Mouse (Mus musculus): ENCODE data around the gene Cyp4f14. TPM values are rescaled to one million over a fixed set of nuclear protein-coding genes. Genes with fewer than 3 reads are reported as not detected.
A peak's percentile ranks its signal among the peaks of the same experiment; 100 is the strongest.

Gene Cyp4f14
- polyA plus RNA-seq, 2 experiments, result not detected

- 77% methylated on average over 4 of the region's 4 CpGs for WGBS
These were observed 22.7 kb upstream of the Cyp4f14 start for GRCm38 (mm10) chr17:32939831-32940230.

GRCm38 (mm10) chr17:32927803-32928202 is 10.7 kb upstream of the Cyp4f14 start:
- H3K4me1 ChIP-seq (ENCODE audit: control insufficient read depth, insufficient read depth, low read length), result peaks cover 3% of the 10 kb centered on the region; the same call in 1 of the 2 replicates
- WGBS, result 87% methylated on average over 5 of the region's 5 CpGs
- no peak for ATAC-seq (ENCODE audit: low FRiP score, low read depth)
- H3K27ac ChIP-seq (replicated peaks; ENCODE audit: low read depth, low read length), result no peak overlapping the region
- DNase-seq (ENCODE audit: low spot score), result no peak
- H3K4me3 ChIP-seq (replicated peaks; ENCODE audit: low read length), result no peak overlapping the region
- H3K36me3 ChIP-seq (ENCODE audit: control insufficient read depth, insufficient read depth, low read length), result no peaks in the 10 kb centered on the region
- no peak for TF ChIP-seq POLR2A (IDR thresholded peaks at IDR 0.05; ENCODE audit: borderline replicate concordance, extremely low read depth, insufficient read depth, insufficient read length)
- H3K4me2 ChIP-seq (replicated peaks; ENCODE audit: low read depth, low read length, severe bottlenecking), result no peak overlapping the region
- H3K9me3 ChIP-seq (ENCODE audit: control insufficient read depth, low read length), result no peaks in the 10 kb centered on the region
- H3K27me3 ChIP-seq (ENCODE audit: control insufficient read depth, insufficient read depth, low read length), result no peaks in the 10 kb centered on the region
- H3K9ac ChIP-seq (ENCODE audit: low read depth, low read length, severe bottlenecking), result no peak overlapping the region

More at GRCm38 (mm10) chr17:32939831-32940230, 22.7 kb upstream of the Cyp4f14 start:
- Histone ChIP-seq H3K27ac (replicated peaks; ENCODE audit: low read depth, low read length) (no peak overlapping the region), H3K27me3 (ENCODE audit: control insufficient read depth, insufficient read depth, low read length) (no peaks in the 10 kb centered on the region), H3K4me2 (replicated peaks; ENCODE audit: low read depth, low read length, severe bottlenecking) (no peak overlapping the region), H3K4me1 (ENCODE audit: control insufficient read depth, insufficient read depth, low read length) (no peaks in the 10 kb centered on the region), H3K4me3 (replicated peaks; ENCODE audit: low read length) (no peak overlapping the region), H3K9ac (ENCODE audit: low read depth, low read length, severe bottlenecking) (no peak overlapping the region), H3K36me3 (ENCODE audit: control insufficient read depth, insufficient read depth, low read length) (no peaks in the 10 kb centered on the region), H3K9me3 (ENCODE audit: control insufficient read depth, low read length) (no peaks in the 10 kb centered on the region)
- no peak for DNase-seq (ENCODE audit: low spot score)
- TF ChIP-seq POLR2A (IDR thresholded peaks at IDR 0.05; ENCODE audit: borderline replicate concordance, extremely low read depth, insufficient read depth, insufficient read length), result no peak
- no peak for ATAC-seq (ENCODE audit: low FRiP score, low read depth)

DNA sequence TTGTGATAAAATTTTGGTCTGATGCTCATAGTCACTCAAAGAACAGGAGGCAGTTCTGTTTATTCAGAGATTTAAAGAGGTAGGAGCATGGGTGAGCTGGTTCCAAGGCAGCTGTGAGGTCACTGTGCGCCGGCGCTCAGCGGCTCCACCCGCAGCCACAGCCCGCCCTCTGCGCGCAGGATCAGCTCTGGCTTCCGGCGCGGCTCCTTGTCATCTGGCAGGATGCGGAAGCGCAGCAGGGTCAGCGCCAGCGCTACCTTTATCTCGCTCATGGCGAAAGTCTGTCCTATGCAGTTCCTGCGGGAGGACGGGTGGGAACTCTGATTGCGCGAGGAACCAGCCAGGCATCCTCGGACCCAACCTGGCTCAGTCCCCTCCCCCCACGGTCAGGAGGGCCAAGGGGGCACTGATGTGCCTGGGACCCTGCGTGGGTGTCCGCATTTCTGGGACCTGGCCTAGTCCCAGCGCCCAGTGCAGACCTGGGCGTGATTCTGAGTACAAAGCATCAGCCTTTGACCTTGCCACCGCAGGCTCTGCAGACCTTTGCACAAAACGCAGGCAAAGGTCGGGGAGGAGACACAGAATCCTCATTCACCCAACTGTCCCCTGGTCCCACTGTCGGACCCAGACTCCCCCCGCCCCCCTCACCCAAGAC is 7.6 kb upstream of the Cyp4f14 start:
- 15% methylated on average over 29 of the region's 32 CpGs for WGBS
- peaks cover 3% of the 10 kb centered on the region; the same call in 1 of the 2 replicates for H3K4me1 ChIP-seq (ENCODE audit: control insufficient read depth, insufficient read depth, low read length)
- H3K27me3 ChIP-seq (ENCODE audit: control insufficient read depth, insufficient read depth, low read length), result no peaks in the 10 kb centered on the region
- peak overlapping the region; percentile 72 for H3K4me2 ChIP-seq (replicated peaks; ENCODE audit: low read depth, low read length, severe bottlenecking)
- H3K4me3 ChIP-seq (replicated peaks; ENCODE audit: low read length), result peak overlapping the region; percentile 47
- 0 out of 2 replicates have a peak overlapping the region, but pooled peaks have one; percentile 38 for H3K27ac ChIP-seq (replicated peaks; ENCODE audit: low read depth, low read length)
- no peaks in the 10 kb centered on the region for H3K36me3 ChIP-seq (ENCODE audit: control insufficient read depth, insufficient read depth, low read length)
- DNase-seq (ENCODE audit: low spot score), result peak; percentile 74
- H3K9me3 ChIP-seq (ENCODE audit: control insufficient read depth, low read length), result peaks cover 3% of the 10 kb centered on the region; the same call in 1 of the 2 replicates
- no peak for TF ChIP-seq POLR2A (IDR thresholded peaks at IDR 0.05; ENCODE audit: borderline replicate concordance, extremely low read depth, insufficient read depth, insufficient read length)
- ATAC-seq (ENCODE audit: low FRiP score, low read depth), result peak; percentile 93
- peak overlapping the region; percentile 70 for H3K9ac ChIP-seq (ENCODE audit: low read depth, low read length, severe bottlenecking)

DNA sequence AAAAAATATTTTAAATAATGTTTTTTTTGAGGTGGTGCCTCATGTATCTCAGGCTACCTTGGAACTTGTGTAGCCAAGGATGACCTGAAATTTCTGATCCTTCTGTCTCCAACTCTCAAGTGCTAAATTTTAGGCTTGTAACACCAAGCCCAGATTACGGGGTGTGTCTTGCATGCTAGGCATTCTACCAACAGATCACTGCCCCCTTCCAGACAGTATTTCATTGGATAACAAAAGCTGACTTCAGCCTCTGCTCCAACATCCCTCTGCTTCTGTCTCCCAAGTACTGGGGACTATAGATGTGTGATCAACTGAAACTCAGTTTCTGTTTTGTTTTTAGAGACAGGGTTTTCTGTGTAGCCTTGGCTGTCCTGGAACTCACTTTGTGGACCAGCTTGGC is 6.5 kb upstream of the Cyp4f14 start:
- 94% methylated on average over 1 of the region's 1 CpGs for WGBS
- TF ChIP-seq POLR2A (IDR thresholded peaks at IDR 0.05; ENCODE audit: borderline replicate concordance, extremely low read depth, insufficient read depth, insufficient read length), result no peak

GRCm38 (mm10) chr17:32919123-32919522 is 2.0 kb upstream of the Cyp4f14 start:
- Histone ChIP-seq H3K27ac (replicated peaks; ENCODE audit: low read depth, low read length) (no peak overlapping the region), H3K4me2 (replicated peaks; ENCODE audit: low read depth, low read length, severe bottlenecking) (no peak overlapping the region), H3K4me1 (ENCODE audit: control insufficient read depth, insufficient read depth, low read length) (no peaks in the 10 kb centered on the region), H3K27me3 (ENCODE audit: control insufficient read depth, insufficient read depth, low read length) (no peaks in the 10 kb centered on the region), H3K4me3 (replicated peaks; ENCODE audit: low read length) (no peak overlapping the region), H3K9me3 (ENCODE audit: control insufficient read depth, low read length) (peaks cover 3% of the 10 kb centered on the region; the same call in 1 of the 2 replicates), H3K9ac (ENCODE audit: low read depth, low read length, severe bottlenecking) (no peak overlapping the region), H3K36me3 (ENCODE audit: control insufficient read depth, insufficient read depth, low read length) (no peaks in the 10 kb centered on the region)
- ATAC-seq (ENCODE audit: low FRiP score, low read depth), result no peak
- no peak for DNase-seq (ENCODE audit: low spot score)
- no peak for TF ChIP-seq POLR2A (IDR thresholded peaks at IDR 0.05; ENCODE audit: borderline replicate concordance, extremely low read depth, insufficient read depth, insufficient read length)
- 50% methylated on average over 2 of the region's 2 CpGs for WGBS

More for the DNA sequence above, 6.5 kb upstream of the Cyp4f14 start:
- Histone ChIP-seq H3K4me2 (replicated peaks; ENCODE audit: low read depth, low read length, severe bottlenecking) (no peak overlapping the region), H3K4me3 (replicated peaks; ENCODE audit: low read length) (no peak overlapping the region), H3K36me3 (ENCODE audit: control insufficient read depth, insufficient read depth, low read length) (no peaks in the 10 kb centered on the region), H3K27ac (replicated peaks; ENCODE audit: low read depth, low read length) (no peak overlapping the region), H3K9me3 (ENCODE audit: control insufficient read depth, low read length) (peaks cover 3% of the 10 kb centered on the region; the same call in 1 of the 2 replicates), H3K27me3 (ENCODE audit: control insufficient read depth, insufficient read depth, low read length) (no peaks in the 10 kb centered on the region), H3K9ac (ENCODE audit: low read depth, low read length, severe bottlenecking) (no peak overlapping the region), H3K4me1 (ENCODE audit: control insufficient read depth, insufficient read depth, low read length) (peaks cover 3% of the 10 kb centered on the region; the same call in 1 of the 2 replicates)
- ATAC-seq (ENCODE audit: low FRiP score, low read depth) (no peak), DNase-seq (ENCODE audit: low spot score) (no peak)

All from limb, embryonic 14.5 days (tissue).